Mouse (Mus musculus) adrenal gland, postnatal 4 days (tissue): ENCODE results near the gene Birc5. TPM values are rescaled to one million over a fixed set of nuclear protein-coding genes. Genes with fewer than 3 reads are reported as not detected.
"Not testable (repeated sequence)": the region's sequence is repeated elsewhere in the genome, so short reads cannot be mapped to it uniquely, and the experiment has no call there.

ENCODE experiments used
- DNase-seq, 2 experiments: peaks; one replicate each; pipeline ENCODE4 v3.0.0; 2021 to 2022; ENCODE audit warnings: low spot score in 2 of 2, mixed read lengths in 2 of 2
- long read RNA-seq, 2 experiments: library from polyadenylated mRNA; stranded (forward); transcript quantifications; one replicate each; pipeline ENCODE4 v2.0.0; 2021
- total RNA-seq, 2 experiments: library from RNA; stranded (reverse); gene quantifications; 2 replicates each; pipeline ENCODE4 v1.2.3; 2021

Birc5 gene
- total RNA-seq = 10 to 100 TPM; 43.4 to 43.8 TPM
- long read RNA-seq, experiment 1, transcript Birc5-201 (4 exons, 947 nt) = major isoform, 56 of 74 reads
- long read RNA-seq, experiment 1, partial matches to known transcripts = 9 of 74 reads
- long read RNA-seq, experiment 1, other reads (novel, unspliced or antisense) = 8 of 74 reads
- long read RNA-seq, experiment 2, transcript Birc5-201 (4 exons, 947 nt) = major isoform, 37 of 49 reads
- long read RNA-seq, experiment 2, partial matches to known transcripts = 9 of 49 reads
- long read RNA-seq, experiment 2, other reads (novel, unspliced or antisense) = 3 of 49 reads

- DNase-seq = peak; percentile 91 to 94
These were observed at the start of gene Birc5 for GRCm38 (mm10) chr11:117848985-117849671. Gene Birc5 (plus strand): TSS chr11:117849251.

GRCm38 (mm10) chr11:117800038-117800437, 49.0 kb upstream of the Birc5 start:
- DNase-seq = no peak

- no peak for DNase-seq
These were observed 47.4 kb upstream of the Birc5 start for GRCm38 (mm10) chr11:117801650-117802049.

- no peak for DNase-seq
These were observed 45.8 kb upstream of the Birc5 start for GRCm38 (mm10) chr11:117803166-117803688.

GRCm38 (mm10) chr11:117806781-117807180, 42.3 kb upstream of the Birc5 start:
- no peak for DNase-seq

GRCm38 (mm10) chr11:117809407-117810311, 39.4 kb upstream of the Birc5 start, which contains the start of the genes Gm20708 and Syngr2:
Gene Gm20708 (plus strand): TSS chr11:117809668.
Gene Syngr2 (plus strand): TSS chr11:117809668.
- DNase-seq = peak in 1 of 2 experiments; percentile 51

GRCm38 (mm10) chr11:117810401-117811046, 38.5 kb upstream of the Birc5 start:
- peak; percentile 72 to 82 for DNase-seq

- no peak for DNase-seq
These were observed 35.2 kb upstream of the Birc5 start for GRCm38 (mm10) chr11:117813867-117814266.

GRCm38 (mm10) chr11:117814704-117815366, 34.2 kb upstream of the Birc5 start:
- DNase-seq = no peak

GRCm38 (mm10) chr11:117815850-117816249, 33.2 kb upstream of the Birc5 start:
- not testable (repeated sequence) for DNase-seq

- DNase-seq = no peak
These were observed 32.6 kb upstream of the Birc5 start for GRCm38 (mm10) chr11:117816389-117816996.

GRCm38 (mm10) chr11:117819095-117819494, 30.0 kb upstream of the Birc5 start:
- DNase-seq = no peak

GRCm38 (mm10) chr11:117820173-117820572, 28.9 kb upstream of the Birc5 start:
- DNase-seq = no peak

GRCm38 (mm10) chr11:117821868-117822267, 27.2 kb upstream of the Birc5 start:
- no peak for DNase-seq

GRCm38 (mm10) chr11:117822728-117823241, 26.3 kb upstream of the Birc5 start:
- no peak for DNase-seq

- no peak for DNase-seq
These were observed 25.6 kb upstream of the Birc5 start for GRCm38 (mm10) chr11:117823411-117823810.

- DNase-seq = peak; percentile 60 to 67
These were observed 24.7 kb upstream of the Birc5 start for GRCm38 (mm10) chr11:117824060-117824969.
